Mouse (Mus musculus): ENCODE data around the gene Fgfr2. TPM values are rescaled to one million over a fixed set of nuclear protein-coding genes. Genes with fewer than 3 reads are reported as not detected.

Gene Fgfr2
- polyA plus RNA-seq, 1 experiment from 2014 or later: 18.5 TPM

- 48% methylated on average over 1 of the region's 1 CpGs for WGBS (ENCODE audit: insufficient replicate concordance)
- H3K4me1 ChIP-seq: peaks cover 39% of the 10 kb centered on the region
Observed at GRCm38 (mm10) chr7:132284795-132285194, 838.4 kb downstream of the Fgfr2 start.

GRCm38 (mm10) chr7:132284048-132284737 lies 839.0 kb downstream of the Fgfr2 start:
- Histone ChIP-seq H3K4me2 (no peak overlapping the region), H3K9ac (no peak overlapping the region), H3K9me3 (replicated peaks) (no peaks in the 10 kb centered on the region), H3K4me1 (peaks cover 39% of the 10 kb centered on the region), H3K36me3 (no peaks in the 10 kb centered on the region), H3K4me3 (no peak overlapping the region), H3K27ac (no peak overlapping the region), H3K27me3 (replicated peaks) (no peaks in the 10 kb centered on the region)
- WGBS (ENCODE audit: insufficient replicate concordance): 73% methylated on average over 7 of the region's 7 CpGs
- ATAC-seq: no peak

More at GRCm38 (mm10) chr7:132284795-132285194, 838.4 kb downstream of the Fgfr2 start:
- ATAC-seq: no peak
- Histone ChIP-seq H3K4me3 (no peak overlapping the region), H3K9me3 (replicated peaks) (no peaks in the 10 kb centered on the region), H3K9ac (no peak overlapping the region), H3K27me3 (replicated peaks) (no peaks in the 10 kb centered on the region), H3K36me3 (no peaks in the 10 kb centered on the region), H3K27ac (no peak overlapping the region), H3K4me2 (no peak overlapping the region)

- Histone ChIP-seq H3K9me3 (replicated peaks) (no peaks in the 10 kb centered on the region), H3K36me3 (no peaks in the 10 kb centered on the region), H3K9ac (no peak overlapping the region), H3K27me3 (replicated peaks) (no peaks in the 10 kb centered on the region), H3K4me3 (no peak overlapping the region), H3K4me2 (no peak overlapping the region), H3K27ac (no peak overlapping the region), H3K4me1 (peaks cover 42% of the 10 kb centered on the region)
- WGBS (ENCODE audit: insufficient replicate concordance): 82% methylated on average over 2 of the region's 2 CpGs
- no peak for ATAC-seq
Observed at GRCm38 (mm10) chr7:132282576-132282975, 840.6 kb downstream of the Fgfr2 start.

- H3K4me2 ChIP-seq: no peak overlapping the region
- H3K9me3 ChIP-seq (replicated peaks): no peaks in the 10 kb centered on the region
- no peaks in the 10 kb centered on the region for H3K36me3 ChIP-seq
- 71% methylated on average over 3 of the region's 3 CpGs for WGBS (ENCODE audit: insufficient replicate concordance)
- H3K4me3 ChIP-seq: no peak overlapping the region
- no peak overlapping the region for H3K27ac ChIP-seq
- no peaks in the 10 kb centered on the region for H3K27me3 ChIP-seq (replicated peaks)
- no peak overlapping the region for H3K9ac ChIP-seq
- no peak for ATAC-seq
- H3K4me1 ChIP-seq: peaks cover 38% of the 10 kb centered on the region
Observed at GRCm38 (mm10) chr7:132282161-132282560, 841.0 kb downstream of the Fgfr2 start.

GRCm38 (mm10) chr7:132281753-132282152 lies 841.4 kb downstream of the Fgfr2 start:
- H3K9ac ChIP-seq: no peak overlapping the region
- peaks cover 34% of the 10 kb centered on the region for H3K4me1 ChIP-seq
- H3K27ac ChIP-seq: no peak overlapping the region
- H3K27me3 ChIP-seq (replicated peaks): no peaks in the 10 kb centered on the region
- no peaks in the 10 kb centered on the region for H3K9me3 ChIP-seq (replicated peaks)
- H3K4me3 ChIP-seq: no peak overlapping the region
- no peak overlapping the region for H3K4me2 ChIP-seq
- no peaks in the 10 kb centered on the region for H3K36me3 ChIP-seq
- no peak for ATAC-seq
- 73% methylated on average over 4 of the region's 4 CpGs for WGBS (ENCODE audit: insufficient replicate concordance)

- peaks cover 22% of the 10 kb centered on the region; the same call in 1 of the 2 replicates for H3K4me1 ChIP-seq
- H3K36me3 ChIP-seq: no peaks in the 10 kb centered on the region
- H3K4me2 ChIP-seq: no peak overlapping the region
- H3K9ac ChIP-seq: no peak overlapping the region
- H3K4me3 ChIP-seq: no peak overlapping the region
- WGBS (ENCODE audit: insufficient replicate concordance): 14% methylated on average over 3 of the region's 3 CpGs
- ATAC-seq: no peak; the same call in 1 of the 2 replicates
- no peaks in the 10 kb centered on the region for H3K27me3 ChIP-seq (replicated peaks)
- no peak overlapping the region for H3K27ac ChIP-seq
- no peaks in the 10 kb centered on the region for H3K9me3 ChIP-seq (replicated peaks)
Observed at GRCm38 (mm10) chr7:132278658-132279057, 844.5 kb downstream of the Fgfr2 start.

GRCm38 (mm10) chr7:132276287-132276686 lies 846.9 kb downstream of the Fgfr2 start:
- ATAC-seq: no peak
- WGBS (ENCODE audit: insufficient replicate concordance): 83% methylated on average over 5 of the region's 5 CpGs
- 0 out of 2 replicates have a peak, but pooled peaks cover 12% of the 10 kb centered on the region for H3K4me1 ChIP-seq
- H3K9ac ChIP-seq: no peak overlapping the region
- no peak overlapping the region for H3K4me3 ChIP-seq
- no peaks in the 10 kb centered on the region for H3K36me3 ChIP-seq
- H3K27ac ChIP-seq: no peak overlapping the region
- no peak overlapping the region for H3K4me2 ChIP-seq
- no peaks in the 10 kb centered on the region for H3K9me3 ChIP-seq (replicated peaks)
- H3K27me3 ChIP-seq (replicated peaks): no peaks in the 10 kb centered on the region

- 0 out of 2 replicates have a peak, but pooled peaks cover 11% of the 10 kb centered on the region for H3K4me1 ChIP-seq
- H3K36me3 ChIP-seq: peaks cover 8% of the 10 kb centered on the region
- no peaks in the 10 kb centered on the region for H3K27me3 ChIP-seq (replicated peaks)
- no peak for ATAC-seq
- H3K4me3 ChIP-seq: no peak overlapping the region
- no peak overlapping the region for H3K4me2 ChIP-seq
- WGBS (ENCODE audit: insufficient replicate concordance): 68% methylated on average over 2 of the region's 2 CpGs
- H3K27ac ChIP-seq: no peak overlapping the region
- no peak overlapping the region for H3K9ac ChIP-seq
- H3K9me3 ChIP-seq (replicated peaks): no peaks in the 10 kb centered on the region
Observed at GRCm38 (mm10) chr7:132273741-132274513, 849.2 kb downstream of the Fgfr2 start.

- 84% methylated on average over 5 of the region's 5 CpGs for WGBS (ENCODE audit: insufficient replicate concordance)
Observed at GRCm38 (mm10) chr7:132272984-132273383, 850.2 kb downstream of the Fgfr2 start.

GRCm38 (mm10) chr7:132270364-132270763 lies 852.8 kb downstream of the Fgfr2 start:
- Histone ChIP-seq H3K9ac (no peak overlapping the region), H3K9me3 (replicated peaks) (no peaks in the 10 kb centered on the region), H3K4me1 (no peaks in the 10 kb centered on the region), H3K4me2 (no peak overlapping the region), H3K27ac (no peak overlapping the region), H3K4me3 (no peak overlapping the region), H3K27me3 (replicated peaks) (no peaks in the 10 kb centered on the region), H3K36me3 (peaks cover 20% of the 10 kb centered on the region)
- no peak for ATAC-seq
- WGBS (ENCODE audit: insufficient replicate concordance): 71% methylated on average over 8 of the region's 8 CpGs

More at GRCm38 (mm10) chr7:132272984-132273383, 850.2 kb downstream of the Fgfr2 start:
- no peak overlapping the region for H3K4me2 ChIP-seq
- no peak overlapping the region for H3K4me3 ChIP-seq
- H3K9ac ChIP-seq: no peak overlapping the region
- ATAC-seq: no peak
- no peaks in the 10 kb centered on the region for H3K27me3 ChIP-seq (replicated peaks)
- H3K9me3 ChIP-seq (replicated peaks): no peaks in the 10 kb centered on the region
- H3K4me1 ChIP-seq: 0 out of 2 replicates have a peak, but pooled peaks cover 1% of the 10 kb centered on the region
- H3K36me3 ChIP-seq: peaks cover 12% of the 10 kb centered on the region
- H3K27ac ChIP-seq: no peak overlapping the region

- Histone ChIP-seq H3K9me3 (replicated peaks) (no peaks in the 10 kb centered on the region), H3K4me2 (no peak overlapping the region), H3K36me3 (peaks cover 20% of the 10 kb centered on the region), H3K27ac (no peak overlapping the region), H3K9ac (no peak overlapping the region), H3K27me3 (replicated peaks) (no peaks in the 10 kb centered on the region), H3K4me3 (no peak overlapping the region), H3K4me1 (peaks cover 2% of the 10 kb centered on the region; the same call in 1 of the 2 replicates)
- ATAC-seq: no peak
- WGBS (ENCODE audit: insufficient replicate concordance): 81% methylated on average over 3 of the region's 3 CpGs
Observed at GRCm38 (mm10) chr7:132269661-132270060, 853.5 kb downstream of the Fgfr2 start.

Measured in liver, embryonic 12.5 days (tissue).